Mouse (Mus musculus) left cerebral cortex, adult 11 months (tissue): ENCODE measurements at regions not wholly inside any gene's neighbourhood (a gene's known extent, or its start where the extent isn't known, plus 50 kb on each side); places are given as distances from the start of the nearest gene placed in this dataset.
A peak's percentile ranks its signal among the peaks of the same experiment; 100 is the strongest.

Experiments used
- DNase-seq: peaks from one replicate; pipeline ENCODE4 v3.0.0; 2022; ENCODE audit warnings: low spot score

DNA sequence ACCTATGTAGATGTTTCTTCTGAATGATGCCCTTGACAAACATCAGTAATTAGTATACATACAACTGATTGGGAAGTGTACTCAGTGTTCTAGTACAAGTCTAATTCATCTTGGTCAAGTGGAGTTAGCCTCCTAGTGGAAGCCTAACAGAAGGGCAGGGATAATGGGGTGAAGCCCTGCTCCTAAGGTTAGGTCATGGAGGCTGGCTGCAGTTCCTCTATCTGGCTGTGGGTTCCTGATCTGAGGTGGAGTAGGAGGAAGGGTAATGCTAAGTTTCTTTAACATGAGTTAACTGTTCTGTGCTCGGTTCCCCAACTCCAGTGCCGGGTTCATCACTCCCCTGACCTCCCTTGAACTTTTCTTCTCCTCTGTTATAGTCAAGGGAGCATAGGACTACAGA lies 281.1 kb upstream of the Tle3 start:
- DNase-seq: no peak

DNA sequence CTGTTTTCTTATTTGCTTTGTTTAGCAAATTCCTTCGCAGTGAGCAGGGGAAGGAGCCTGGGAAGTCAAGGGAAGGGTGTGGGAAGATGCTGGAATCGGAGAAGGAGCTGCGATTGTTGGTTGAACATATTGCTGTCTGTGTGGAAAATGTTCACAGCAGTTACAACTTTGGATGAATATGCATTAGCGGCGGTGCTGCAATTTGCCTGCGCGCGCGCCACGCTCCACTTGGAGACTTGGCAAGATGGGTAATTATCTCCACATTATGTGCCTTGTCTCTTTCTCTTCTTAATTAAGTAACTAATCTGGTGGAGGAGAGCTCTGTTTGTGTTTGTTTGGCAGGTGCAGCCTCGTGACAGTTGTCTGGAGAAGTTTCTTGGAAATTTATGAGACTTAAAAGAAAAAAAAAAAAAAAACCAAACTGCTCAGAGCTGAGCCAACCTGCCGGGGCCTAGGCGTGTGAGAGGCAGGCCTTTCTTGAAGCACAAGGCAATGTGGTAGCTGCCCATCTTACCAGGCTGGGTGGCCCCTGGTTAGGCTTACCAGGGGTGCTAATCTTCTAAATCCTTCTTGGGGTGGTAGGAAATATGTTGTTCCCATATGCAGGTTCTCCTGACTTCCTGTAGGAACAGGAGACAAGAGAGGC lies 279.2 kb upstream of the Tle3 start:
- DNase-seq: peak; percentile 14

DNA sequence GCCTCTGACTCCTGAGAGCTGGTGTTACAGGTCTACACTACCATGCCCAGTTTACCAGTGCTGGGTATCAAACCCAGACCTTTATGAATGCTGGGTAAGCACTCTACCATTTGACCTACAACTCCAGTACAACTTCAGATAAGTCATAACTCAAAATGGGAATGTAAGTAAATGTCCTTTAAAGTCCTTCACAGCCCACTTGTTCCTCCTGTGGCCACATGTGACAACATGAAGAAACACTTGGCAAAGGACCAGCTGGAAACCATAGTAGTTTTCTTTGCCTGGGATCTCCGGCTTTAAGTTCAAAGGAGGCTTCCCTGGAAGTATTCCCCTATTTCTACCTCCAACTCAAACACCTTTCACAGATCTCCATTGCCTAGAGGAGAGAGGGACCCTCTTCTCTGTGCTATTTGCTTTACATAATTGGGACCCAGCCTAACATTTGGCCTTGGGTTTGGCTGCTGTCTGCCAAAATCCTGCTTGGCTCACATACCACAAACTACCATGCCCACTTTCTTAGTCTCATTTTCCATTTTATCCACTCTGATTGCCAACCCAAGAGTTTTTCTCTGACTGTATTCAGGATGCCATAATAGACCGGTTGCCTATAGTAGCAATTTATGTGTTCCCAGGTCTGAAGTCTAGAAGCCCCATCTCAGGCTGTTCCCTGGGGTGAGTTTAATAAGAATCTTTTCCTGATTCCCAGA lies 276.9 kb upstream of the Tle3 start:
- no peak for DNase-seq

DNA sequence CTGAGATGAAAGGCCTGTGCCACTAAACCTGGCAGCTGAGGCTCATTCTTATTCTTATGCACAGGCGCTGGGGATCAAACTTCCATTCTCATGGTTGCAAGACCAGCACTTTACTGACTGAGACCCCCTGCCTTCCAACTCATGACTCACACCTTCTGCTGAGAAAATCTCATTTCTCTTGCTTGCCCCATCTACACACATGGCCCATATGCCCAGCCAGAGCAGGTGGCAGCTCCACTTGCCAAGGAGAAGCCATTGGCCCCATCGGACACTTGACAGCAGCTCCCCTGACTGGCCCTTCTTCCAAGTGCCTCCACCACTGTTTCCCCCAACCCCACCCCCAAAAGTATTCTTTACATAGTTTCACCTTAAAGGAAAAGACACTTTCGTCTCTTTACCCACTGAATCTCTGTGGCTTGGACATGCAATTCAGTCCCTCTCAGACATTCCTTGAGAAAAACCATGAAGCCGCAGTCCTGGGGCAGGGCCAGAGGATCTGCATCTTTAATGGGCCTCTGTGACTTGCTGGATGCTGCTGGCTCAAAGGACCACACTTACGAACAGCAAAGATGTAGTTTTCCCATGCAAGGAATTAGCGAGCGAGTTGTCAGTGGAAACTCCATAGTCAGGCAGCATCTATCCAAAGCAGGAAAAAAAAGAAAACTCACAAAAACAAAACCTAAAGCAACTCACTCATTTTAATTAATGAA lies 270.3 kb upstream of the Tle3 start:
- DNase-seq: no peak

DNA sequence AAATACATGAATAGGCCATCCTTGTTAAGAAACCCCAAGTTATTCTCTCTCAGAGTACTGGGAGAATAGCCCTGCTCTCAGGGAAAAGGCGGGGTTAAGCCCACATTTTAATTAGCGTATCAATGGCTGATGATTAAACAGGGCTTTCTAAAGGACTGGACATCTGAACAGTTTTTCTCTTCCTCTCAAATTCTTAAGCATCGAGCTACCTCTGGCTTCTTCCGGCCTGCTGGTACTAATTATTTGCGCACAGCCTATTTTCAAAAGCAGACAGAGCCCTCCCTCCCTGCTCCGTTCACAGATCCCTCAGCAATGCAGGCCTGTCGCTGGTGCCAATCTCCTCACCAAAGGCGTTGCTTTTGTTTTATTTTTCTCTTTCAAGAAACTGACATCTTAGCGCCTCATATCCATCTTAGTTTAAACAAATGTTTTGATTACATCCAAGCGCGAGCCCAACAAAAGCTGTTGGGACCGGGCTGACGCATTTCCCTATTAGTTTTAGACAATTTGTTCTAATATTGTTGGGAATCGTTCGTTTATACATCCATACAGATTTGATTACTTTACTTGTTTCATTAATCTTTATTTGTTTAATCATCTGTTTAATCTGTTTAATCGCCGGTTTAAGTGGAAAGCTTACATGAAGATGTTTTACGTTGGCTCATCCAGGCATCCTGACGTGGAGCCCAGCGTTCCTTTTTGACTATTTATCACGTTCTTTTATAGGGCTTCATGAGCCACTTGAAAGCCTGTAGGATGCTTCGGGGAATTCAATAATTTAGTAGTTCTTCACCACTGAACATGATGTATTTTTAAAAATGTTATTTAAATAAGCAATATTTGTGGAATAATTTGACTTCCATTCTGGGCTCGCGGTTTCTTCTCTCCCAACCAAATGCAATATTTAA lies 269.5 kb upstream of the Tle3 start:
- DNase-seq: no peak

DNA sequence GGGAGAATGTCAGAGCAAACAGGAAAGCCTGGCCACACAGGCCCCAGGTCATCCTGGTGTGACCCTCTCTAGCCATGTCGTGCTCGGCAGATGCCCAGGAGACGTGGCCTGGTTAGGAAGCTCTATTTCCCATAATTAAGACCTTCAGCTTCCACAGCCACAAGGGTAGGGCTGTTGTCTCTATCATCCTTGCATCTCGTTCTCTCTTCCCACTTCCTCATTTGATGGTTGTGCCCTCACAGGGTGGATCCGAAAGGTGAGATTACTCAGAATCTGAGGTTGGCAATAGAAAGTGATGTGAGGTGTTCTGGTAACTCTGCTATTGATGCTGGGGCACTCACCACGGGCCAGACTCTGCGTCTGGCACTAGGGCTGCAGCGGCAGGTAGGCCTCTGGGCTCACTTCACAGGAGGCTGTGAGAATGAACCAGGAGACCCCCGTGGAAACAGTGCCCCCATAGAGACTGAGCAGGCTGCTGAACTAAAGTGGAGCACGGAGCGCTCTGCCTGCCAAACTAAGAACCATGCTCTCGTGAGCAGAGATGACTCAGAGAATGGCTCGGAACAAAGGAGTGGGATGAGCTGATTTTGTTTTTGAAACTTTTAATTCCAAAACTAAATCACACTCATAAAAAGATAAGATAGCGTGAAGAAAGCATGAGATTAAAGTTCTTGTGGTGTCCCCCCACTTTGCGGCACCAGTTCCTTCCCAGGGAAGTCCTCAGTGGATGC lies 266.5 kb upstream of the Tle3 start:
- no peak for DNase-seq

DNA sequence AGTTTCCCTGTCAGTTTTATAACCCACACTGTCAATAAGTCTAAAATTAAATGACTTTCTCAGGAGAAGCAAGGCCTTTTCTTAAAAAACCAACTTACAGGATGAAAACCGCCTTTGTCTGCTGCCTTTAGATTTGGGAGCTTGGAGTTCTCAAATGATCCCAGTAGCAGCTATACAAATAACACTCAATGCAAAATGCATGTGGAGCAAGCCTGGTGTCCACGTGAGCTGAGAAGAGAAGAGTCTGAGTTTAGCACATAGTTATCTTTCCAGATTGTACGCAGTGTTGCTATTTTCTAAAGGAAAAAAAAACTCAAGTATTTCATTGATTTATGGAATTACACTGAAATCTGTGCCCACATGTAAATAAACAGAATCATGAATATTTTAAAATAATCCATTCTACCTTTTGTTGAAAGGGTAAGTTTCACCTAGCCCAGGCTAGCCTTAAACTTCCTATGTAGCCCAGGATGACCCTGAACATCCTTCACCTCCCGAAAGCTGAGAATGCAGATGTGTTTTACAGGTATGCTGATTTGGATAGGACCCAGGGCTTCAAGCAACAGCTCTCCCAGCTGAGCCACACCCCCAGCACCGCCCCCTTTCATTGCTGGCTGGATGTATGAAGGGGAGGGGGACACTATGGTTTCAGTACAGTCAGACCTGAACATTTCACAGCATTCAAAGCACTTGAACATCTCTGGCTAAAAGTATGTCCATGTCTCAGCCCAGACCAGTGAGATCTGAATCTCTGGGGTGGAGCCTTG lies 262.5 kb upstream of the Tle3 start:
- no peak for DNase-seq

DNA sequence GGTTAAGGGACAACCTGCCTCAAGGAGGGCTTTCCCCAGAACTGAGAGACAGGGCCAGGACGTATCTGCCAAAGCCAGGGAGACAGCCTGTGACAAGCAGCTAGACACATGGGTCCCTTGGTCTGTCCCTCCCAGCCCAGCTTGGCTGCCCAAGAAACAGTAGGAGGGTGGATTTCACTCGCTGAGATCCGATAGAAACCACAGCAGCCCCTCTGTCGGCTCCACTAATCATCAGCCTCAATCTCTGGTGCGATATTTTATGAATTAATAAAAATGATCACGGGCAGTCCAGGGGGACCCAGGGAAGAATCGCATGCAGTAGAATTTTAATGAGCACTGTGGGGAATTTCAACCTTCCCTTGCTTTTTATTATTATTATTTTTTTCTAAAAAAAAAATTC lies 261.0 kb upstream of the Tle3 start:
- DNase-seq: no peak

DNA sequence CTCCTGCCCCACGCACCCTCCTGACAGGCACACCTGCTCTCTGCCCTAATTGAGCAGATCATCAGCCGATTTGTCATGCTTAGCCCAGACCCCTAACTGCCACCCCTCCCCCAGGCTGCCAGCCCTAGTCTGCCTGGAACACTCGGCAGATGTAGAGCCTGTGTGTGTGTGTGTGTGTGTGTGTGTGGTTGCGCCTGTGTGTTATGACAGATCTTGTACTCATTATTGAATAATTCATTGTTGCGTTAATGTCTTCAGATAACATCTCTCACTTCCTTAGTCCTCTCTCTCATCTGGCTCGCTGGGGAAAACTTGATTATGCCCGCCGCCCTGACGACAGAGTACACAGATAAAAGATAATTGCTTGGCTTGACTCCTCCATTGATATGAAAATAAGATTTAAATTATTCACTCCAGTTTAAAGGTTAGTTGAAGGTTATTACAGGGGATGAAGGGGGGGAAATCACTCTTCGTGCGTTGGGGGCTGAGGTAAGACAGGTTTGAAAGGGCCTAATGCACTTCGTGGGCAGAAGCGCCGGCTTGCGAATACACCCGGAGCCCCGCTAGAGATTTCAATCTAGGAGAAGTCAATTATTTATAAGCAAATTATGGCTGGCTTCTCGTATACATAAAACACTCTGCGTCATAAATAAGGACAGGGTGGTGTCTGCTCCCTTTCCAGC lies 260.3 kb upstream of the Tle3 start:
- no peak for DNase-seq

DNA sequence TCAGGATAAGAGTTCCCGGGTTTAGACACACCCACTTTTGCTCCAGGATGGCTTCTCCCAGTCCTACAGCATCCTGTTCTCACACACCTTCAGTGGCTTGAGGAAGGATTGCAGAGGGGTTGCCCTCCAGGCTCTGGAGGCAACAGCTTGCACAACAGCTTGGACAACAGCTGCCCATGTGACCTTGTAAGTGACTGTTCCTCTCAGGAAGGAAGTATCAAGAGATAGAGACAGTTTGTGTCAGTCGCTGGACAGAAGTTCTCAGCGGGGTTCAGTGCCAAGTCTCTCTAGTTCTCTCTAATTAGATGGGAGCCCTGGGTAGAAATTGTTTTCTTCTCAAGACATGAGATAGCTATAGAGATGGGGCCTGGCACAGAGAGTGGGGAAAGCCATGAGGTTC lies 252.9 kb upstream of the Tle3 start:
- no peak for DNase-seq

DNA sequence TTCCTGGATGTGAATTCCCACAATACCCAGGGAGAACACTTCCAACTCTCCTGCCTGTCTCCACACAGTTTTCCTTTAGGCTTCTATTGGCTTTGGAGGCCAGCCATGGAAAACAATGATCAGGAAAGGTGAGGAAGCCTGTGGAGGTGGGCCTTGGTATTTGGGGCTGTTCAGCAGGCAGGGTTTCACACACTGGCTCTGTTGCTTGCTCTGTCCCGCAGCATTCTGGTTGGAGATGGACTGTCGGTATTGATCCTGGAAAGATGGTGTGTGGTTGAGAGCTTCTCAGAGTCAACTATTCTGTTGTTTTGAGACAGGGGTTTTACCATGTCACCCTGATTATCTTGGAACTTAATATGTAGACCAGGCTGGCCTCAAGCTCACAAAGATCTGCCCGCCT lies 251.6 kb upstream of the Tle3 start:
- DNase-seq: no peak

DNA sequence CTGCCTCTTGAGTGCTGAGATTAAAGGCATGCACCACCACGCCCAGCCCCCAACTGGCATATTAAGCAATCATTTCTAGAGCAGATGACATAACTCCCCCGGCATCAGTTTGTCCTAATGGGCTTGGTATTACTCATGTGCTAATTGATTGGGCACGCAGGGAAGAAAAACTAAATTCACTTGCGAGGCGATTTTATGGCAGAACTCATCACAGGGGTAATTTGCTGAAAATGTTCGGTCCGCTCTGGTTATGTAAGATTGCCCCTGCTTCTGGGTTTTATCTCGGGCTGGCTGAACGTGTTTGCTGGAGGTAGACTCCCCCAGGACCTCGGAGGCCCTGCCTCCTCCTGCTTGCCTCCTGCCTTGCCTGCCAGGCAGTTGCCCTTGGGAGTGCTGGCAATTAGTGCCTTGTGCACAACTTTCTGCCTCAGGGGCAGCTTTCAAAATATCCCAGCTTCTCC lies 251.2 kb upstream of the Tle3 start:
- DNase-seq: no peak

DNA sequence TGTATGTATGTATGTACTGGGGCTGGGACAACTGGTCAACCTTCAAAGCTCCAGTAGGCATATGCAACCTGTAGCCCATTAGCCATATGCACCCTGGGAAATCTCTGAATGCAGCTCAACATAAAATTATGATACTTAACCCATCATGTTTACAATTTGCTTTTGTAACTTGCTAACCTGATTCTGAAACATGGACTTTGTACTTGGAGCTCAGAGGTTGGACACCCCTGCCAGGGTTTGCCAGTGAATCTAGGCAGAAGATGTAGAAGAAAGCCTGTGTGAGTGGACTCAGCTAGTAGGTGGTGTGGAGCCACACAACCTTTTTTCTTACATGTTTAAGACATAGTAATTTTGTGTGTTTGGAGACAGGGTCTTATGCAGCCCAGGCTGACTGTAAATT lies 248.7 kb upstream of the Tle3 start:
- no peak for DNase-seq

DNA sequence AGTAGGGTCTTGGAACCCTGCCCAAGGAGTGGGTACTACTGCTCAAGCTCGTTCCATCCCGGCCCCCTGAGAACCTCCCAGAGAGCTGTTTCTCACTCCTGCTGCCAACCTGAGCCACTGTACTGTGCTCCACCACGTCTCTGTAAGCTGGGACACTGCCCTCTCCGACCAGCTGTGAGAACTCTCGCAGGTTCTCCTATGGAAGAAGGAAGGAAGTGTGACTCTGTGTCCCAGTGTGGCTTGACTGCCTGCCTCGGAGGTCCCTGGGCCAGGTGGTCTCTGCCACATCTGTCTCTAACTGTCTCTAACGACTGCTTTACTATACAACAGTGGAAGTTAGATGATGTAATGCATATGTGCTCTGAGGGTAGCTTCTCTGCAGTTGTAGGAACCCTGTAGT lies 246.4 kb upstream of the Tle3 start:
- no peak for DNase-seq

DNA sequence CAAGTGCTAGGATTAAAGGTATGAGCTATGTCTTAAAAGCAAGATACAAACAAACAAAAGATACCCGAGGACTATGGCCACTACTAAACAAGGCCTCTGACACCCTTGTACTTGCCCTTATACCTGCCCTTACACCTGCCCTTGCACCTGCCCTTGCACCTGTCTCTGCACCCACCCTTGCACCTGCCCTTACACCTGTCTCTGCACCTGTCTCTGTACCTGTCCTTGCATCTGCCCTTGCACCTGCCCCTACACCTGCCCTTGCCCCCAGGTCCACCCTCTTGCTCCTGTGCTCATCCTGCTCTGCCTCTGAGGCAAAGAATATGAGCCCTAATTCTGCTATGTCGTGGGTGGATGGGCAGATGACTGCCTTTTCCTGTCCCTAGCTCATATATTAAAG lies 244.1 kb upstream of the Tle3 start:
- no peak for DNase-seq

DNA sequence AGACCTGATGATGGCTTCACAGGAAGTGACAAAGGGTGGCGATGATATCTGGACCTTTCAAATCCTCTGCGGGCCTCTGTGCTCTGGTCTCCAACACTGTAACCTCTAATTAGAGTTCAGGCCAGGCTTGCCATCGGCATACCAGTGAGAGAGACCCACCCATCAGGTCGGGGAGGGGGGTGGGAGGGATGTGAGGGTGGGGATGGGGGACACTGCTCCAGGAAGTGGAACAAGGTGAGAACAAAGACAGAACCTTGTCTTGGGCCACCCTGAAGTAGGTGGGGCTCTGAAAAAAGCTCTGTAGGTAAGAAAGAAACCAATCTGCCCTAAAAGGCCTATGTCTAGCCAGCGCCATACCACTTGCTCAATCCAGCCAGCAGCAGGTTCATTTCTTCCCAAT lies 243.0 kb upstream of the Tle3 start:
- DNase-seq: no peak

DNA sequence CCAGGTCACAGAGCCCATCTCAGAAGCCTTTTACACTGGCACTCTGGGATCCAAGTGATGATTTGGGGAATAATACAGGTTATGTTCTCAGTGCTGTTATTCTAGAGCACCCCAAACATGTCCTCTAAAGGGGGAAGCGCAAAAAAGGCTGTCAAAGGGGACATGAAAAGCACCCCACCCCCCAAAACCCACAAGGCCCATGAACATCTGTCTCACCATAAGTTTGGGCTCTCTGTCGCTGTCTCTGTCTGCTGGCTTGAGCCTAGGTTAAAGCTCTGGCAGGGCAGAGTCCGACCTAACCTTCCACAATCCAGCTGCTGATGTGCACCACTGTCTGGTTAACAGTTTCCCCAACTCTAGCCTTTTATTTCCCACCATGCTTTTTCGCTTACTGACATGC lies 241.3 kb upstream of the Tle3 start:
- no peak for DNase-seq

DNA sequence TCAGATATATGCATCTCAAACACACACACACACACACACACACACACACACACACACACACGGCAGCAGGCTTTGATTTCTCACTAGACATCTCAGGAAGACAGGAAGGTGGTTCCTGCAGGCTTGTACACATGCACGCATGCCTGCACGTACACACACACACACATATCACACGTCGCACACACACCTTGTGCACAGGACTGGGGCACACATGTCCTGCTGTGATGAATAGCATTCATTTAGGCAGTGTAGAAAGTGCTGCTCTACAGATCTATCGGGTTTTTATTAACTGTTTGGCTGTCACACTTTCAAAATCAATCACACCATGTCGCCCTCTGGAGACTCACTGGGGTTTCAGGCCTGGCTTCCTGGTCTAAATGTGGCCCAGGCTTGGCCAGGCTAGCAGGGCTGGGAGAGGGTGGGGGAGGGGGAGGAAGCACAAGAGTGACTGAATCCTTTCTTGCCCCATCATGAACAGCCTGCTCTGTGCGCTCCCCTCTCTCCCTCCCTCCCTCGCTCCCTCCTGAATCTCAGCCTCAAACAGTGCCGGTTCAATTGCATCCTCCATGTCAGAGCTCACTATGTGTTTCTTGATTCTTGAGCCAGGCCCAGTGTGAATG lies 236.8 kb upstream of the Tle3 start:
- no peak for DNase-seq

DNA sequence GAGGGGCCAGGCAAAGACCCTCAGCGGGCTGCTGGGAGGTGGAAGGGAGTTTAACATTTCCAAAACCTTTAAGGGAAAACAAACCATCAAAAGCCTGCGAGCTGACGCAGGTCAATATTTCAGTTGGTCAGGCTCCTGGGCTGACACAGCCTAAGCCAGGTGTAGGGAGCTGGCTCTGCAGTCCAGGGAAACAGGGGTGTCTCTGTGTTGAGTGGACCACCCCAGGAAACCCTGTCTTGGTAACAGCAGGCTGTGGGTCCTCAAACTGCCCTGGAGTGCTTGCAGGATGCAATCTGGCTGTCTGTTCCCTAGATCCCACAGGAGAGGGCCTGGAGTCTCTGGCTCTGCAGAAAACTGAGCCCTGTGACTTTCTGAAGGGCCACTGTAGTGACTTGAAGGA lies 236.2 kb upstream of the Tle3 start:
- no peak for DNase-seq
